8 mouse cellular contexts compared by ENCODE assay signal in genomic region chr19:32344738-32345121, GRCm38 (mm10). TPM values are rescaled to one million over a fixed set of nuclear protein-coding genes. Genes with fewer than 3 reads are reported as not detected.
DNase-seq lines count a peak whose midpoint lies in the region; ATAC-seq lines count a peak whose summit lies in the region.

No protein-coding gene starts in this region.

- H3K4me3 ChIP-seq in heart, embryonic 12.5 days: no peak overlapping the region
- H3K4me3 ChIP-seq in forebrain, embryonic 11.5 days (ENCODE audit: low read depth, low read length): no peak overlapping the region
- H3K4me3 ChIP-seq in kidney, embryonic 16.5 days (ENCODE audit: low read length): peak overlapping the region; percentile 25
- H3K4me3 ChIP-seq in neural tube, embryonic 12.5 days: no peak overlapping the region

- peak overlapping the region; percentile 59 for H3K4me2 ChIP-seq in heart, embryonic 12.5 days
- H3K4me2 ChIP-seq in forebrain, embryonic 11.5 days (ENCODE audit: low read depth, low read length, severe bottlenecking): peak overlapping the region; percentile 46; the same call in 1 of the 2 replicates
- H3K4me2 ChIP-seq in kidney, embryonic 16.5 days (replicated peaks; ENCODE audit: low read depth, low read length): peak overlapping the region; percentile 52
- H3K4me2 ChIP-seq in neural tube, embryonic 12.5 days (replicated peaks): peak overlapping the region; percentile 45

- intact Hi-C loops in heart, postnatal 10 days (cut with DNase I): no loop called here

- H3K27ac ChIP-seq in heart, embryonic 12.5 days (ENCODE audit: poor library complexity, severe bottlenecking): peak overlapping the region; percentile 83
- H3K27ac ChIP-seq in forebrain, embryonic 11.5 days (ENCODE audit: low read depth, low read length): no peak overlapping the region
- peak overlapping the region; percentile 45; the same call in 1 of the 2 replicates for H3K27ac ChIP-seq in kidney, embryonic 16.5 days (ENCODE audit: low read length)
- H3K27ac ChIP-seq in neural tube, embryonic 12.5 days: no peak overlapping the region

- H3K9me3 ChIP-seq in heart, embryonic 12.5 days (replicated peaks): no peaks in the 10 kb centered on the region
- no peaks in the 10 kb centered on the region for H3K9me3 ChIP-seq in forebrain, embryonic 11.5 days (ENCODE audit: control insufficient read depth, low read length)
- H3K9me3 ChIP-seq in kidney, embryonic 16.5 days (ENCODE audit: low read length): no peaks in the 10 kb centered on the region
- H3K9me3 ChIP-seq in neural tube, embryonic 12.5 days: no peaks in the 10 kb centered on the region

- WGBS in heart, embryonic 12.5 days: 14% methylated on average over 4 of the region's 4 CpGs
- 3% methylated on average over 4 of the region's 4 CpGs for whole genome bisulfite sequencing in forebrain, embryonic 11.5 days
- WGBS in kidney, embryonic 16.5 days: 26% methylated on average over 4 of the region's 4 CpGs
- 9% methylated on average over 4 of the region's 4 CpGs for WGBS in neural tube, embryonic 12.5 days

- H3K27me3 ChIP-seq in heart, embryonic 12.5 days (replicated peaks): no peaks in the 10 kb centered on the region
- no peaks in the 10 kb centered on the region for H3K27me3 ChIP-seq in forebrain, embryonic 11.5 days (ENCODE audit: control insufficient read depth, insufficient read depth, low read length)
- H3K27me3 ChIP-seq in kidney, embryonic 16.5 days (ENCODE audit: insufficient read depth, low read length): no peaks in the 10 kb centered on the region
- H3K27me3 ChIP-seq in neural tube, embryonic 12.5 days (replicated peaks): no peaks in the 10 kb centered on the region

- H3K9ac ChIP-seq in heart, embryonic 12.5 days: no peak overlapping the region
- H3K9ac ChIP-seq in forebrain, embryonic 11.5 days (ENCODE audit: low read length): no peak overlapping the region
- no peak overlapping the region for H3K9ac ChIP-seq in kidney, embryonic 16.5 days (replicated peaks; ENCODE audit: low read length)
- no peak overlapping the region for H3K9ac ChIP-seq in neural tube, embryonic 12.5 days

- DNase-seq in heart, postnatal 10 days: no peak
- no peak for DNase-seq in forebrain, embryonic 11.5 days (ENCODE audit: low spot score)
- no peak for DNase-seq in urinary bladder, adult 2 months (ENCODE audit: low spot score)
- DNase-seq in c-Kit-positive CD71-positive TER-119-positive erythroid progenitor cells, embryonic 14.5 days (ENCODE audit: low spot score): no peak
- no peak for DNase-seq in ovary, postnatal 10 days (ENCODE audit: low spot score)

- H3K4me1 ChIP-seq in heart, embryonic 12.5 days (replicated peaks): peaks cover 87% of the 10 kb centered on the region
- peaks cover 10% of the 10 kb centered on the region for H3K4me1 ChIP-seq in forebrain, embryonic 11.5 days (replicated peaks; ENCODE audit: control insufficient read depth, insufficient read depth, low read length)
- peaks cover 73% of the 10 kb centered on the region for H3K4me1 ChIP-seq in kidney, embryonic 16.5 days (ENCODE audit: insufficient read depth, low read length)
- peaks cover 14% of the 10 kb centered on the region for H3K4me1 ChIP-seq in neural tube, embryonic 12.5 days

- no peaks in the 10 kb centered on the region for H3K36me3 ChIP-seq in heart, embryonic 12.5 days
- no peaks in the 10 kb centered on the region for H3K36me3 ChIP-seq in forebrain, embryonic 11.5 days (ENCODE audit: control insufficient read depth, insufficient read depth, low read length)
- H3K36me3 ChIP-seq in kidney, embryonic 16.5 days (ENCODE audit: insufficient read depth, low read length): no peaks in the 10 kb centered on the region
- H3K36me3 ChIP-seq in neural tube, embryonic 12.5 days: no peaks in the 10 kb centered on the region

- ATAC-seq in heart, embryonic 12.5 days (ENCODE audit: insufficient number of reproducible peaks, low FRiP score): no peak
- 0 out of 2 replicates have a peak, but pooled peaks have one; percentile 43 for ATAC-seq in forebrain, embryonic 11.5 days (replicated peaks; ENCODE audit: low FRiP score)
- ATAC-seq in kidney, embryonic 16.5 days (ENCODE audit: low FRiP score, low TSS enrichment): no peak; the same call in 1 of the 2 replicates
- ATAC-seq in neural tube, embryonic 12.5 days (ENCODE audit: low FRiP score, low read depth): 0 out of 2 replicates have a peak, but pooled peaks have one; percentile 29

RNA-seq across cellular contexts. Expression of gene Sgms1, which starts 44.8 kb away (rescaled TPM):
- 45.0 and 49.9 TPM in 2 replicates for polyA plus RNA-seq in heart, embryonic 12.5 days (2016; fragmentation: Nextera tagmentation; extraction: Ambion mirVana)
- 10 to 100 TPM; 54.1 to 67.2 TPM for total RNA-seq in heart, postnatal 10 days (2021)
- polyA plus RNA-seq in forebrain, embryonic 11.5 days (2014; fragmentation: Nextera tagmentation; extraction: Ambion mirVana): 14.8 and 17.8 TPM in 2 replicates
- 59.5 and 65.5 TPM in 2 replicates for polyA plus RNA-seq in kidney, embryonic 16.5 days (2015; fragmentation: Nextera tagmentation; extraction: Ambion mirVana)
- polyA plus RNA-seq in neural tube, embryonic 12.5 days (2016; fragmentation: Nextera tagmentation; extraction: Ambion mirVana): 17.2 and 17.7 TPM in 2 replicates
- polyA plus RNA-seq in urinary bladder, adult 2 months (2012; rRNA removed): 22.2 and 26.6 TPM in 2 replicates

Comparison
In these comparisons a context has a peak if more than half of its experiments do, and no peak if none do; other contexts are left out.
1. ATAC-seq: peak in forebrain, embryonic 11.5 days (single experiment) and neural tube, embryonic 12.5 days (single experiment); none in heart, embryonic 12.5 days (single experiment) and kidney, embryonic 16.5 days (single experiment).
2. H3K27ac ChIP-seq: peak in heart, embryonic 12.5 days (single experiment) and kidney, embryonic 16.5 days (single experiment); none in forebrain, embryonic 11.5 days (single experiment) and neural tube, embryonic 12.5 days (single experiment).
3. Peak in every context shown above with its lines, with median percentiles within 50 percentile points of each other: H3K4me2 ChIP-seq.